Mouse (Mus musculus): Measurements from ENCODE around the gene Dusp6.

Gene Dusp6

GRCm38 (mm10) chr10:99244655-99245260 is 18.3 kb upstream of the Dusp6 start:
- no peak for DNase-seq (ENCODE audit: extremely low spot score, low spot score)

- DNase-seq (ENCODE audit: extremely low spot score, low spot score): no peak
These were observed 16.1 kb upstream of the Dusp6 start for GRCm38 (mm10) chr10:99246797-99247508.

- DNase-seq (ENCODE audit: extremely low spot score, low spot score): no peak
These were observed 12.2 kb upstream of the Dusp6 start for GRCm38 (mm10) chr10:99250874-99251281.

GRCm38 (mm10) chr10:99253412-99253811 is 9.6 kb upstream of the Dusp6 start:
- DNase-seq (ENCODE audit: extremely low spot score, low spot score): no peak

GRCm38 (mm10) chr10:99255830-99256570 is 7.0 kb upstream of the Dusp6 start:
- DNase-seq (ENCODE audit: extremely low spot score, low spot score): no peak

- DNase-seq (ENCODE audit: extremely low spot score, low spot score): no peak
These were observed 5.5 kb upstream of the Dusp6 start for GRCm38 (mm10) chr10:99257531-99257930.

GRCm38 (mm10) chr10:99259840-99260239 is 3.2 kb upstream of the Dusp6 start:
- no peak for DNase-seq (ENCODE audit: extremely low spot score, low spot score)

GRCm38 (mm10) chr10:99261151-99261635 is 1.8 kb upstream of the Dusp6 start:
- peak; percentile 76 for DNase-seq (ENCODE audit: extremely low spot score, low spot score)

- DNase-seq (ENCODE audit: extremely low spot score, low spot score): peak; percentile 87
These were observed 1.3 kb upstream of the Dusp6 start for GRCm38 (mm10) chr10:99261636-99262318.

GRCm38 (mm10) chr10:99262319-99262866 is 638 bp upstream of the Dusp6 start:
- peak; percentile 67 for DNase-seq (ENCODE audit: extremely low spot score, low spot score)

GRCm38 (mm10) chr10:99263419-99264221 is 589 bp downstream of the Dusp6 start:
- no peak for DNase-seq (ENCODE audit: extremely low spot score, low spot score)

- DNase-seq (ENCODE audit: extremely low spot score, low spot score): peak; percentile 58
These were observed 1.4 kb downstream of the Dusp6 start for GRCm38 (mm10) chr10:99264301-99265010.

GRCm38 (mm10) chr10:99265011-99265694 is 2.1 kb downstream of the Dusp6 start:
- DNase-seq (ENCODE audit: extremely low spot score, low spot score): peak; percentile 47

GRCm38 (mm10) chr10:99266025-99266424 is 3.0 kb downstream of the Dusp6 start:
- no peak for DNase-seq (ENCODE audit: extremely low spot score, low spot score)

GRCm38 (mm10) chr10:99267621-99268020 is 4.6 kb downstream of the Dusp6 start:
- no peak for DNase-seq (ENCODE audit: extremely low spot score, low spot score)

- DNase-seq (ENCODE audit: extremely low spot score, low spot score): peak; percentile 64
These were observed 5.6 kb downstream of the Dusp6 start for GRCm38 (mm10) chr10:99268421-99269300.

- DNase-seq (ENCODE audit: extremely low spot score, low spot score): no peak
These were observed 6.3 kb downstream of the Dusp6 start for GRCm38 (mm10) chr10:99269301-99269701.

GRCm38 (mm10) chr10:99269704-99270103 is 6.7 kb downstream of the Dusp6 start:
- DNase-seq (ENCODE audit: extremely low spot score, low spot score): no peak

All from neural tube, embryonic 10.5 days (tissue).